Mouse (Mus musculus) heart, postnatal 36 days (tissue): ENCODE measurements around the gene Polr2c. TPM values are rescaled to one million over a fixed set of nuclear protein-coding genes. Genes with fewer than 3 reads are reported as not detected.

ENCODE experiments used
- DNase-seq, 2 experiments: peaks; one replicate each; pipeline ENCODE4 v3.0.0; 2021 to 2022
- intact Hi-C: fragments of 180-260 bp; cut with DNase I; formaldehyde crosslinking; loops from one replicate; pipeline ENCODE4 v1.15.1; 2025
- total RNA-seq, 2 experiments: library from RNA; stranded (reverse); gene quantifications; 2 replicates each; pipeline ENCODE4 v1.2.3; 2021

The Polr2c gene
- total RNA-seq, 2 experiments from 2014 or later, result 69.1 to 69.9 TPM

DNA sequence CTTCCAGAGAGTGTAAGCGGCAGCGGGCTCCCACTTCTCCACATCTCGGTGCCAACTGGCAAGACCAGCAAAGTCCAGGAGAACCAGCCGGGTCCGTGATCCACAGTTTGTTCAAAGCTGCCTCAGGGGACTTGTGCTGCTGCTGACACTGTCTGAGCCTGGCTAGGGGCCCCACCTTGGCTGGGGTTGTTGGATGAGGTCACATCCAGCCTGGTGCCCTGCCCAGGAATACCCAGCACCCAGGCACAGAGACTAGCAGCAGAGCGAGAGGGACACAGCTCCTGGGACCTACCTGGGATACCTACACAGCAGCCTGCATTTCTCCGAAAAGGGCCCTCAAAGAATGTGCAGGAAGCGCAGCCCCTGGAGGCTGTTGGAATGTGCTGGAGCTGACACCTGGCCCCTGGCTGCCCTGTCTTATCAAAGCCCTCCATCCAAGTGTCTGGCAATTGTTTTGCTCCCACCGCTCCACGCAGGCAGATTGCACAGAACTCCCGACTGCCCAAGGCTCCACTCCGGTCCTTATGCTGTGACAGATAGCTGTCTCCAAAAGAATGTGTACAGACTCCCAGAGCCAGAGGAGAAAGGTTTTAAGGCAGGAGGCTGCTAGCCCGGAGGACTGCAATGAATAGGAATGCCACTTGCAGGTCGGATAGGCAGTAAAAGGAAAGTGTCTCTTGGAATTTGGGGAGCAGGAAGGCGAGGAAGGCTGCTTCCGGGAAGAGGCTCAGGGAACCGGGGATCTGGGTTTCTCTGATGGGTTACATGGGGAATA is 18.0 kb downstream of the Polr2c start:
- intact Hi-C loops, result loop anchor here (1.0 kb wide), 1 partner anchor 30 kb away; no protein-coding TSS in a partner anchor
- peak; percentile 20 to 38 for DNase-seq

DNA sequence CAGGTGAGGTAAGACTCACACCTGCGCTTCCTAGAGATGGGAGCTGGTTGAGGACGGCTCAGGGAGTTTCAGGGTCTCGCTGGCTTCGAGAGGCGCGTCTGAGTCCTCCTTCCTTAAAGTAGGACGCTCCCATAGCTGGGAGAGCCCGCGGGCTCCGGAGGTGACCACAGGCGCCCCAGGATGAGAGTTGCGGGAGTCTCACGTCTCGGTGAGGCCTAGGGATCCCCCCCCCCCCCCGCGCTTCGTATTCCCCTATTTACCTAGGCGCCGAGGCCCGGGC is 18.6 kb downstream of the Polr2c start:
- intact Hi-C loops, result loop anchor here (1.0 kb wide), 1 partner anchor 29 kb away; no protein-coding TSS in a partner anchor
- no peak for DNase-seq

DNA sequence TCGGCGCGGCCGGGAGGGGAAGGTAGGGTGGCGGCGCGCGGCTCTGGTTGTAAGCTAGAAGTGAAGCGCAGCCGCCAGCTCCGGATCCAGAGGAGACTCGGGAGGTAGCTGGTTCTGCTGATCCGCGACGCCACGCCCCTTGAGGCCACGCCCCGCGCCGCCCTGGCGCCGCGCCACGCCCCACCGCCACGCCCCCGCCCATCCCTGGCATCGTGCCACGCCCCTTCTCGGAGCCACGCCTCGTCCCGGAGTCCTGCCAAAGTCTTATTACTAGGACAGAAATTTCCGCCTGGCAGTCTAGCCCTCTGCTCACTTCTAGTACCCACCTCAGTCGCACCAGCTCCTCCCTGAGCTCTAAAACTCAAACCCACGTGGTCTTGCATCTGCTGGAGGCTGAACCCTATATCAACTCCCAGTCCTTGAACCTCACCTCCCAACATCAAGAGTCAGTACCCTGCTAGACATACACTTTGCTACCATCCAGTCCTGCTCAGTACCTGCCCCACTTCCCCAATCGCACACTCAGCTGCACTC is 19.0 kb downstream of the Polr2c start, which contains the start of gene Dok4:
TSS of gene Dok4 (minus strand) at position 134 of the 534 bp plus-strand sequence.
- DNase-seq, result peak; percentile 92 to 95
- intact Hi-C loops, result no loop called here

DNA sequence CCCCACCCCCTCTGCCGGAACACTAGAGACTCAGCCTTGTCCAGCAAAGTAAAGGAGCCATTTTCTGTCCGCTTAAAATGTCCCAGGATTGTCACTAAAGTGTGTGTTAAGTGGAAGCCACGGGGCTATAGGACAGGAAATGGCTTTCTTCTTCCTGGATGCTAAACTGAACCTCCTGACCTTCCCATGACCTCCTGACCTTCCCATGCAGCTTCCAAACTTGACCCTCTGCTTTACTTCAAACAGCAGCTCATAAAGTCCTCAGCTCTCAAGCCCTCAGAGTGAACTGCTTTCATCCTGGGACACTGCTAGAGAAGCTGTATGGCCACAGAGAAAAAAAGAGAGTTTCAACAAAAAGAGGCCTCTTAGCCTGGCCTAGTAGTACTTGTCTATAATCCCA is 19.6 kb downstream of the Polr2c start:
- no peak for DNase-seq
- intact Hi-C loops, result no loop called here

DNA sequence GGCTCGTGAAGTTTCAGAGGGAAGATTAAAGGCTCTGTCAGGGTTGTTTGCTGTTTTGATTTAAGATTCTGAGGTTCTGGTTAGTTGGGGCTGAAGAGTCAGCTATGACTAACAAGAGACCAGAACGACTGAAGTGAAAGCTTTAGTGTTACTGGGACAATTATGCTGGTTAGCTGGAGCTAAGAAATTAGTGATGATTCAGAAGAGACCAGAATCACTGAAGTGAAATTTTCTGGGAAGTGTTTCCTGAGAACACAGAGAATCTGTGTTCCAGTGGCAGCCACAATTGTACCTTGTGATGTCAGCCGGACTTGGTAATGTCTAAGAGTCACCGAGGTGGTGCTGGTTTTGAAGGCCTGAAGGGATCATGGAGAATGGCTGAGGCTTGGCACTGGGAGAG is 23.5 kb downstream of the Polr2c start:
- intact Hi-C loops, result no loop called here
- DNase-seq, result no peak

DNA sequence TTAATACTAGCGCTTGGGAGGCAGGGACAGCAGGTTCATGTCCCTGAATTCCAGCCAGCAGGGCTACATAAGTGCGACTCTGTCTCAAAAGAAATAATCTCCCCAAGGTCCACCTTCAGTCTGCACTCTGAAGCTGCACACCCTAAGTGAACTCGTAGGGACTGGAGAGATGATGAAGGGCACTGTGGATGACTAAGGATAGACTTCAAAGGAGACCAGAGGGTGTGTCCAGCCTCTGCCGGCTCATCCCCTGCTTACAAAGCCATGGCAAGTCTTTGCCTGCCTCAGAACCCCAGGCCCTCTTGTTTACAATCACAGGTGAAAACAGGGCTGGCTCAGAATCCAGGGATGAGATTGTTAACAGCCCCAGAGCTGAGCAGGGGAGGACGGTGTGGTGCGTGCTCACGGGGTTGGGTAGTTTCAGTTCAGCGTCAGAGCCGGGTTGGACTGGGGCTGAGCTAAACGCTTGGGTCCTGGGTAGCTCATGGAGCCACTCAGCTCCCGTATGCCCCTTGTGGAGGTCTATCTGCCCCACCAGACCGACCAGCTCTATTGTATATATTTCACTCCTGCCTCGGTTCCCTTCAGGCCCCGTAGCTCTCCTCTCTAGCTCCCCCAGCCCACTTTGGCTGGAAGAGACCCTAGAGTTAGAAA is 31.3 kb downstream of the Polr2c start:
- DNase-seq, result no peak
- intact Hi-C loops, result no loop called here

DNA sequence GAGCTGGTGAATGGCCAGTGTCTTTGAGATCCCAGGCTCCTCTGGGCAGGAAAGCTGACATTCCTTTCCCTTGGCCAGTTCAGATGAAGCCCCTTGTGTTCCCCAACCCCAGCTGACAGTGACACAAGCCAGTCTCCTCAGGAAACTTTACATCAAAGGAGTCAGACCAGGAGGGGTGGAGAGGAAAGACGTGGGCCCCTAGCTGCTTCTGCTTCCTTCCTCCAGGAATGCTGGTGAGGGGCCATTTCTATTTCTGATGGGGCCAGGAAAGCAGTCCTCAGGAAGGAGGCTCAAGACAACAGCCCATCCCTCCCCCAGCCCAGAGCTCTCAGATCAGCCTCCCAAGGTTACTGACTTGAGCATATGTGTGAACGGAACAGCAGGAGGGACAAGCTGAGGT is 35.7 kb downstream of the Polr2c start:
- intact Hi-C loops, result no loop called here
- no peak for DNase-seq

DNA sequence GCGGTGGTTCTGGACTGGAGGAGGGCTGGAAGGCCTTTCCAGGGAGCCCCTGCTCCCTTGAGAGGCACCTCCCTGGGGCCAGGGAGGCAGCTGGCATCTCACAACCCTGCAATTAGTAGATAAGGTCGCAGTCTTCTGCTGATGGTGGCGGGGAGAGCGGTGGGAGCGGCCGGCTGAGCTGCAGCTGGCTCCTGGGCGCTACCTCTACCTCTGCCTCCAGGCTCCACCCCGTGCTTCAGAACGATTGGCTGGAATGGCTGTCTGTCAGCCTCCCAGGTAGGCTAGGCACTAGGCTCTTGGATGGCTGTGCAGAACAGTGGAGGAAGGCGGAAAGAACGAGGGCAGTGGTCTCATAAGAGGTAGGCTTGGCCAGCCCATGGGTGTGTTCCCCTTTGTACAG is 42.0 kb downstream of the Polr2c start:
- DNase-seq, result no peak

DNA sequence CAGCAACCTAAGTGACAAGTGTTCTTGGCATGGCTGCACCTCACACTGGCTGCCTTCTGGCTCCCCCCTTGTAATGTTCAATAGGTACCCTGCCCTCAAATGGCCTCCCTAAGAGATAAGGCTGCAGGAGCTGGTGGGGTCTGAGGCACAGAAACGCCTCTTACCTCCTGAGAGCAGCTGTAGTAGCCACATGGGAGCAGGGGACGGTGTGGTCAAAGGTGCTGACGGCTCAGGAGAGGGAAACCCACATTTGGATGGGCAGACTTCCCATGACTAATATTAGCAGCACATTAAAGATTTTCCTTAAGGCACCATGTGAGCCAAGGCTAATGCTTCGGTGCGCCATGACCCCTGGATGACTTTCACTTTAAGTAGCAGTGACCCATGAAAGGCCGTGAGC is 43.4 kb downstream of the Polr2c start:
- intact Hi-C loops, result no loop called here
- DNase-seq, result peak in 1 of 2 experiments; percentile 42

More for the DNA sequence above, 42.0 kb downstream of the Polr2c start:
- intact Hi-C loops, result no loop called here

DNA sequence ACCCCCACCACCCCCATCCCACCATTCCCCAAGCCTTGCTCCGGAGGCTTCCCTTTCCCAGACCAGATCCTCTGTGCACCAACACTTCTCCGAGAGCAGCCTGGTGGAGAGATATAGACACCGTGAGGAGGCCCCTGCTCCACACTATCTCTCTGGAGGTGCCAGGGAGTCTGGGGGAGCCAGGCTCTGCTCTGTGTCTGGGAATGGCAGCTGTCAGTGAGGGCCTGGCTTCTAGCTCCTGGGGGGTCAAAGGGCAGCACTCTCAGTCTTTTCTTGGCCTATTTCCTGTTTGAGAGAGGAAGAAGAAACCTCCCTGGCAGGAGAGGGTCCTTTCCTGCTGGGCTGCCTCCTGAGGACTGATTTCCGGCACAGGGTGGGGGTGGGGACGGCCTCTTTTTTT is 43.8 kb downstream of the Polr2c start:
- no peak for DNase-seq
- intact Hi-C loops, result no loop called here

DNA sequence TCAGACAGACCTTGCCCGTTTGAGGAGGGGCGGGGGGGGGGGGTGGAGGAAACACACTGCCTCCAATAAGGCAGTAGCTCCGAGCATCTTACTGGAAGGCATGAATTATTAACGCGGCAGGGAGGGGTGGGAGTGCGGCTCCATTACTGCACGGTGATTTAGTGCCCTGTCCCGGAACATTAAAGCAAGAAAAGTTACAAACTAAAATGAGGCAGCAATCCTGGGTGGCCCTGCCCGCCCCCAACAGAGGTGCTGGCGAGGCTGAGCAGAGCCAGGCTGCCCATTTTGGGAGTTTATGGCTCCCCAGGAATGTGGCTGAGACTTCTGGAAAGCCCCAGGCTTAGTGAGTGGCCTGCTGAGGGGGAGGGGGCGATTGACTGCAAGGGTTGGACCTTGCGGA is 46.5 kb downstream of the Polr2c start:
- intact Hi-C loops, result no loop called here
- DNase-seq, result no peak

DNA sequence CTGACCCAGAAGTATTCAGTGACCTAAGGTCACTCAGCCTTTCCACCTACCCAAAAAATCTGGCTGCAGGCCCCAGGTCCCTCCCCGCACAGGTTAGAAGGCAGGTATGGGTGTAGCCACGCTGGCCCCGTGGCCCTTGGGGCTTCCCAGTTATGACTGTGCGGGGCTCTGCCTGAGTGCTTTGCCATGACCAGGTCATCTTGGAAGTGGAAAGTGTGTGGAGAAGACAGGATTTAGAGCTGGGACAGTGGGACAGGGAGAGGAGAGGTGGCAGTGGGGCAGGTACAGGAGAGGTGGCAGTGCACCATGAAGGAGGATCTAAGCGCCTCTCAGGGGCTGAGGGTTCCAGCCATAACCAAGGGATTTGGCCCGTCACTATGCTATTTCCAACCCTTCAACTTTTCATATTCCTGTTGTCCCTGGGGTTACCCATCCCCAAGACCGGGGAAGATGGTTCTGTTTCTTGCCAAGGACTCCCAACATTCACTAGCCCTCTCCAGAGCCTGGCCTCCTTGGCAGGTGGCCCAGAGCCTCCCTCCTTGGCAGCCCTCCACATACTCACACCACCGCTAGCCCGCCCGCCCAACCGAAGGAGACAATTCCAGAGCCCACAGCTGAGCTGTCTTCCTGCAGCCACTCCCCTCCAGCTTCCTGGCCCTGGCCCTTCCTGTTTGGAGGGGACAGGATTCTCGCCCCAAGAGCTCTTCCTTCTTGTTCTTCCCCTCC is 47.4 kb downstream of the Polr2c start:
- DNase-seq, result peak; percentile 87 to 92
- intact Hi-C loops, result loop anchor here (1.0 kb wide), 1 partner anchor 29 kb away; no protein-coding TSS in a partner anchor

DNA sequence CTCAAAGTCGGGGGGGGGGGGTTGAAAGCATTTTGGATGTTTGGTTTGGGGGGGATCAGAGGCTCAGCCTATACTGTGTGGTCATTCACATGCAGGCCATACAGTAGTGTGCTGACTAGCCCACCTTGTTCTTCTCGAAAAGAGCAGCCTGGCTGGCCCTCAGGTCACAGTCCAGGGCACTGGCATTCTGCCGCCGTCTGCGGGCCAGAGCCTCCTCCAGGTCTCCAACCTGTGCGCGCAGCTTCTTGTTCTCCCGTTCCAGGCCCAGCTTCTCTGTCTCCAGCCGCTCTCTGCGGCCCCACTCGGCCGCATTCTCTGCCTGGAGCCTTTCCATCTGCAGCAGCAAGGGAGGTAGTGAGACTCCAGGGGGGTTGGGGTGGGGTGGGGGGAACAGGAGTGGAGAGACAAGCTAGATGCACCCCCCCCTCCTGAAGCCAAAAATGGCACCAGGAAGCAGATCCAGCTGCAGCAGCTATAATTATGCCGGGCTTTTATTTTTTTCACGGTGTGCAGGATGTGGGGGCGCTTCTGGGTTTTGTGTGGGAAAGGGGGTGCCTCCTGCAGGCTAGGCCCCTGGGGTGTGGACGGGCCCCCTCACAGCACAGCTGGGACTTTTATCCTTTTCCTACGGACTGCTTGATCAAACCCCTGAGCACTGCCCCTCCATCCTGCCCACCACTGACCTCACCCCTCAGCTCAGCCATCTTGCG is 50.5 kb downstream of the Polr2c start:
- intact Hi-C loops, result loop anchor here (1.0 to 2.0 kb wide), 4 partner anchors 33 to 203 kb away; no protein-coding TSS in a partner anchor
- DNase-seq, result no peak

DNA sequence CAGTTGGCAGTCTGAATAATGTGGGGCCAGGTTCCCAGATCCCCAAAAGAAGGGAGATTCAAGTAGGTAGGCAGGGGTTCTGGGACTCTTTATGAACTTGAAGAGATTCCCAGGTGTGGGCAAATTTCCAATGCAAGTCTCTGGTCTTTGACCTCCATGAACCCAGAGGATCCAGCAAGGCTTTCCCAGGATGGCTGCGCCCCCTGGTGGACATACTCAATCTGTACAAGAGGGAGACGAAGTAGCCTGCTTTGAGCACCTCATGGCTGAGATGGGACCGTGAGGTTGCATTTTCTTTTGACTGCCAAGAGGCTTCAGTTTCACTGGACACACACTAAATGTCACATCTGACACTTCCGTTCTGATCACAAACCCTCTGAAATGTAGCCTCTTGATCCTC is 51.6 kb downstream of the Polr2c start:
- peak; percentile 84 to 86 for DNase-seq
- intact Hi-C loops, result loop anchor here (1.0 to 2.0 kb wide), 4 partner anchors 35 to 204 kb away; no protein-coding TSS in a partner anchor

DNA sequence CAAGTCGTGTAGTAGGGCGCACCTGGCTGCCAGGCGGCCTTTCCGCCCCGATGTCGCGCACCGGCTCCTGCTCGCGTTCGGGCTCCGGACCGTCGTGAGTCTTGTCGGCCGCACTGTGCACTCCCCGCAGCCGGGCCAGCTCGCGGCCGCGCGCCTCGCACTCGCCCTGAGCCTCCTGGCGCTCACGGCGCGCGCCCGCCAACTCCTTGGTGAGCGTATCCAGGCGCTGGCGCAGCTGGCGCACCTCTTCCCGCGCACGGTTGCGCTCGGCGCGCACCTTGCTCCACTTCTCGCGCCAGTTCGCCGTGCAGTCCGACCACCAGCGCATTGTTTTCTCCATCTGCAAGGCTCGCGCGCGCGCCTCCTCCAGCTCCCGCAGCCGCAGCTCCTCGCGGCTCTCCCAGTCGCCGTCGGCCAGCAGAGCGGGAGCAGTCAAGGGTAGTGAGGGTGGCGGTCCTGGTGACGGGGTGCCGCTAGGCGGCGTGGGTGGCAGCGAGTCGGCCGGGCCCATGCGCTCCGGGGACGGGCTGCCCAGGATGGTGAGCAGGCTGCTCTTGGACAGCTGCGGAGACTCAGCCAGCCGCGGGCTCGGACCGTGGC is 55.9 kb downstream of the Polr2c start:
- intact Hi-C loops, result no loop called here

DNA sequence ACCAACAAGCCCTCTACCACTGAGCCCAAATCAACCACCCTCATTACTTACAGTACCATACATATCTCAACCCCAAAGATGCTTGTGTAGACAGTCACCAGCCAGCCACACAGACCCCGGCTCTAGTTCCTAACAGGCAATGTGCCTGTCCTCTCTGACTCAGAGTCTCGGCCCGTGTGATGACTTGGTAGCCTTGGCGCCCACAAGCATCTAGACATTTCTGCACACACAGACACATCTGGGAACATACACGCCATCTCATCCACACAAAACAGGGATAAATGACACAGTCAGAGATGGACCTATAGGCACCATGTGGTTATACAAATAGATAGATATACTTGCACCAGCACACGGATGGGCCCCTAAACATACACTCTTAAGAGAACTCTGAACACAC is 57.0 kb downstream of the Polr2c start:
- DNase-seq, result no peak
- intact Hi-C loops, result no loop called here

More for the DNA sequence above, 55.9 kb downstream of the Polr2c start:
- DNase-seq, result peak; percentile 49 to 51

DNA sequence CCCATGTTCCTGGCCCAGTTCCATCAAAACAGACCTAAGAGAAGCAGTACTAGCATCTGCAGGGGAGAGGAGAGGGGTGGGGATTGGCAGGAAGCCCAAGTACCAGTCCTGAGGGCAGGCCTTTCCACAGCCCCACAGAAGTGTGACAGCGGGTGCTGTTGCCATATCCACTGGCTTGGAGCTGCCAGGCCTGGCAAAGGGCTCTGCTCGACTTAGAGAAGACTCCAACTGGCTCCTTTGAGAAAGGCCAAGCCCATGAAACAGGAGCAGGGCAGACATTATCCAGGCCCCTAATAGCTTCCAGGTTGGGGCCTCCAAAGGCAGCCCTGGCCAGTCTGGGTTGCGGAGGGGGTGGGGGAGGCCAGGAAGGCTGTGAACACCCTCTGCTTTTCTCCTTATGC is 57.5 kb downstream of the Polr2c start:
- no peak for DNase-seq
- intact Hi-C loops, result no loop called here

DNA sequence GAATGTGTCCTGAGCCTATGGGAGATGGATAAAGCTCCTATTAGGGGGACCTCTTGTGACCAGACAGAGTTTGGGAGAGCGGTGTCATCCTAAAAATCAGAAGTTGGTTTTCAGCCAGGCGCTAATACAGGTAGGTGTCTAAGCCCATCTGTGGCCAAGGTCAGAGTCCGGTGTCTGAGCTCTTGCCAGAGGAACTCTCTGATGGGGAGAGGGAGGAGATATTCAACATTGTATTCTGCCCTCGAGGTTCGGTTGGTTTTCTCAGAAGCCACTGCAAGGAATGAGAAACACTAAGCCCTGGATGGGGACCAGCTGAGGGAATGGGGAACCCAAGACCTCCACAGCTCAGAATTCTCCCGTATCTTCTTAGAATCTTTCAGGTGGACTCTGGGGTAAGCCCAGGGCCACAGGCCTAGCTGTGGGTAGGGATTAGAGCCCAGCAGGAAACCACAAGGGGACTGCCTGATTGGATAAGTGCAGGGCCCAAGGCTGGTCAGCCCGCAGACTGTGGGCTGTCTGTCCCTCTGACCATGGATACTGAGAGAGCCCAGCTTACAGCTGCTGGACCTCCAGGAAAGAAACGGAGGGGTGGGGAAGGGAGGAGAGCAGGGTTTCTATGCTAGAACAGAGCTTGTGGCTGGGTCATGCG is 59.2 kb downstream of the Polr2c start:
- DNase-seq, result no peak
- intact Hi-C loops, result no loop called here

DNA sequence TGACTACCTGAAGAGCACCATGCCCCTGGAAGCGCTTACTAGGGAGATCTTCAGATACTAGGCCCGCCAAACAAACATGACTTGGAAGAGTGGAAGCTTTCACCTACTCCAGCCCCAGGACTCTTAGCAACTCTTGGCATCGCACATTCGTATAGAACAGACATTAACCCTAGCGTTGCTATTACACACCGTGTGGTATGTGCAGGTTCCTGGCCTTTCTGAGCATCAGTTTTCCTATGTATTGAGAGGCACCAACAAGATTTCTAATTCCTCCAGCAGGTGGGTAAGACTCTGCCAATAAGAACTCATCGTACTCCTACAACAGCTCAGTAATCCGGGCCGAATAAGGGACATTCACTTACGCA is 59.7 kb downstream of the Polr2c start:
- intact Hi-C loops, result no loop called here
- no peak for DNase-seq

DNA sequence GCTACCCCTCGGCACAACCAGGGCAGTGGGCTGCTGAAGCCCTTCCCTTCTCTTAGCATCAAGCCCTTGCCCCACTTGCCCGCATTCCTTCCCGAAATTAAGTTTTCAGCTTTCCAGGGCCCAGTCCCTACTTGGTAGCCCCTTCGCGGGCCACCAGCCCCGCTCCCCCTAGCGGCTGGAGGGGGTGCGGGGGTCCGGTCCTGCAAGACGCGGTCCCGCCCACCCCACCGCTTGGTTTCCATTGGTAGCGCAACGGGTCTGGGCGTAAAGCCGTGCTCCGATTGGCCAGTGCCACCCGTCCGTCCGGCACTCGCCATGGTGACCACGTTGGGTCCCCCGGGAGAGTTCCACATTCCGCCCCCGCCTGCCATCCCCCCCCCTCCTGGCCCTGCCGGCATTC is 60.1 kb downstream of the Polr2c start:
- DNase-seq, result peak; percentile 93
- intact Hi-C loops, result no loop called here
